Mouse (Mus musculus) ES-Bruce4 (cell line): ENCODE measurements at regions not wholly inside any gene's neighbourhood (a gene's known extent, or its start where the extent isn't known, plus 50 kb on each side); places are given as distances from the start of the nearest gene placed in this dataset.

Experiments
- H3K27ac ChIP-seq: 2 replicates; pipeline ENCODE4 v1.5.1; 2012; ENCODE audit warnings: low read length, inconsistent platforms; ENCODE audit not compliant: insufficient read depth
- H3K27me3 ChIP-seq: 2 replicates; pipeline ENCODE4 v1.6.1; 2012; ENCODE audit warnings: mild to moderate bottlenecking, low read length, inconsistent platforms; ENCODE audit not compliant: control insufficient read depth, poor library complexity, insufficient read depth, severe bottlenecking
- H3K36me3 ChIP-seq: 2 replicates; pipeline ENCODE4 v1.6.1; 2012; ENCODE audit warnings: inconsistent platforms, mild to moderate bottlenecking, low read length, moderate library complexity; ENCODE audit not compliant: control insufficient read depth, poor library complexity, insufficient read depth, severe bottlenecking
- H3K4me1 ChIP-seq: one replicate; pipeline ENCODE4 v1.8.1; 2011; ENCODE audit warnings: low read length; ENCODE audit not compliant: control insufficient read depth, insufficient read depth
- H3K4me3 ChIP-seq: 2 replicates; pipeline ENCODE4 v1.5.1; 2011; ENCODE audit warnings: low read depth, mild to moderate bottlenecking, low read length
- H3K9ac ChIP-seq: 2 replicates; pipeline ENCODE4 v1.6.1; 2012; ENCODE audit warnings: low read depth, mild to moderate bottlenecking, inconsistent platforms; ENCODE audit not compliant: poor library complexity, severe bottlenecking
- H3K9me3 ChIP-seq: replicated peaks from 2 replicates; pipeline ENCODE4 v1.6.1; 2012; ENCODE audit warnings: mild to moderate bottlenecking, low read length, inconsistent platforms; ENCODE audit not compliant: control insufficient read depth, poor library complexity, insufficient read depth, severe bottlenecking
- CTCF ChIP-seq: IDR thresholded peaks from one replicate; pipeline ENCODE4 v1.8.1; 2011; ENCODE audit warnings: low read depth, low read length
- EP300 ChIP-seq: IDR thresholded peaks from 2 replicates; pipeline ENCODE4 v1.6.1; 2011; ENCODE audit warnings: low read depth, low read length; ENCODE audit not compliant: insufficient read depth
- POLR2A ChIP-seq: IDR thresholded peaks from one replicate; pipeline ENCODE4 v1.8.1; 2011; ENCODE audit warnings: low read length; ENCODE audit not compliant: insufficient read depth

DNA sequence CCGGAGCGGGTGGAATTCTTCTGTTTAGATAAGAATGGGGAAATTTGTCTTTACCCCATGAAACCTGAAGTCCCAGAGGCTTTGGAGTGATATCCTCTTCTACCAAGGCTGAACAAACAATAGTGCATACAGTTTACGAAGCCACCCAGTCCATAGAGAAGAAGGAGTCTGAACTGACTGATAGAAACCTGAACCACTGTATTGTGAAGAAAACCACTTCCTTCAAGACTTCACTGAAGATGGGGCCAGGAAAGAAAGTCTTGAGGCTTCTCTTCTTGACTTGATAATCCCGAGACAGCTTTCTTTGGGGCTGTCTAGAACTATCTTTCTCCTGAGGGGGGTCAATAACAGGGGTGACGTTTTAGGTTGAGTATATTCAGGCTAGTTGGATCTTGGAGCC lies 284.4 kb downstream of the Cd83 start:
- no peak overlapping the region for H3K27ac ChIP-seq
- no peaks in the 10 kb centered on the region for H3K27me3 ChIP-seq
- H3K4me3 ChIP-seq, result no peak overlapping the region
- TF ChIP-seq POLR2A (no peak), CTCF (no peak), EP300 (no peak)
- H3K9ac ChIP-seq, result no peak overlapping the region
- H3K9me3 ChIP-seq, result no peaks in the 10 kb centered on the region
- H3K36me3 ChIP-seq, result no peaks in the 10 kb centered on the region
- H3K4me1 ChIP-seq, result no peaks in the 10 kb centered on the region

GRCm38 (mm10) chr13:44073122-44073521 lies 288.5 kb downstream of the Cd83 start:
- Histone ChIP-seq H3K27me3 (no peaks in the 10 kb centered on the region; the same call in 1 of the 2 replicates), H3K9me3 (no peaks in the 10 kb centered on the region), H3K4me3 (no peak overlapping the region), H3K9ac (no peak overlapping the region), H3K4me1 (no peaks in the 10 kb centered on the region), H3K36me3 (no peaks in the 10 kb centered on the region), H3K27ac (no peak overlapping the region)
- TF ChIP-seq EP300 (no peak), POLR2A (no peak), CTCF (no peak)

DNA sequence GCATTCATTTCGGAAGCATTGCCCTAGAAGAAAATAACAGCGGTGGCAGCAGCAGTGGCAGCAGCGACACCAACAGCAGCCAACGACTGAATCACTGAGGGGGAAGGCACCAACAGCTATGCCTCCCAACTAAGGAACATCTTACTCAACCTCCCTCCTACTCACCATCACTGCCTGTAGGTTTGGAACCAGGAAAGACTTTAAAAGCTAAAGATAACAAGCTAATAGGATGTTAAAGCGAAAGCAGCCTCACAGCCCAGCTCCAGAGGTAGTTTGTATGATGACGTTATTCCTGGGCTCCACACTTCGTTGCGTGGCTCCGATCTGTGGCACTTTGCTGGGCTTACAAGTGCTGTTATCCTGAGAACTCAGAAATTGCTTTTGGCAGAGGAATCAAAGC lies 289.6 kb downstream of the Cd83 start:
- Histone ChIP-seq H3K27ac (no peak overlapping the region), H3K9me3 (no peaks in the 10 kb centered on the region), H3K36me3 (no peaks in the 10 kb centered on the region), H3K27me3 (no peaks in the 10 kb centered on the region; the same call in 1 of the 2 replicates), H3K4me3 (no peak overlapping the region), H3K4me1 (no peaks in the 10 kb centered on the region), H3K9ac (no peak overlapping the region)
- no peak for TF ChIP-seq POLR2A
- TF ChIP-seq EP300, result no peak
- TF ChIP-seq CTCF, result no peak

GRCm38 (mm10) chr13:44077022-44077421 lies 292.4 kb downstream of the Cd83 start:
- Histone ChIP-seq H3K27me3 (no peaks in the 10 kb centered on the region; the same call in 1 of the 2 replicates), H3K36me3 (no peaks in the 10 kb centered on the region), H3K4me1 (no peaks in the 10 kb centered on the region), H3K4me3 (no peak overlapping the region), H3K27ac (no peak overlapping the region), H3K9me3 (no peaks in the 10 kb centered on the region), H3K9ac (no peak overlapping the region)
- TF ChIP-seq CTCF (no peak), EP300 (no peak), POLR2A (no peak)

GRCm38 (mm10) chr13:44085621-44086510 lies 301.3 kb downstream of the Cd83 start:
- Histone ChIP-seq H3K4me1 (peaks cover 7% of the 10 kb centered on the region), H3K4me3 (no peak overlapping the region), H3K36me3 (no peaks in the 10 kb centered on the region), H3K27ac (no peak overlapping the region), H3K27me3 (no peaks in the 10 kb centered on the region), H3K9ac (no peak overlapping the region), H3K9me3 (no peaks in the 10 kb centered on the region)
- TF ChIP-seq POLR2A, result no peak
- TF ChIP-seq EP300, result peak; percentile 89

DNA sequence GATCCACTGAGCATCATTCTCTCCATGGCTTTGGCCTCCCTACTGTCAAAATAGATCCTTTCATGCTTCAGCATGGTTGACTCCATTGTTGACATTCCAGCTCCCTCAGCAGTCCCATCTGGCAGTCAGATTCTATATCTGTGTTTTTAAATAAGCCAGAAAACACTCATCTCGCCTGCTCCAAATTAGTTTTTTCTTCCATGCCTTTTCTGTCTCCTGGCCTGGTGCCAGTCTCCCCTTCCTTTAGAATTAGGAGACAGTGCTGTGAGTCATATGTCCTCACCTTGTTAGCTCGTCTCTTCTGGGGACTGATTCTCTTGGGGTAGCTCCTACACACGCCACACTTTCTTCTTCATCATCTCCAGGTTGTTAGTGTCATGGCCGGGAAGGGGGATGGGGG lies 302.2 kb downstream of the Cd83 start:
- TF ChIP-seq CTCF, result no peak
- no peak for TF ChIP-seq EP300
- TF ChIP-seq POLR2A, result no peak
- no peak overlapping the region for H3K27ac ChIP-seq
- no peaks in the 10 kb centered on the region for H3K9me3 ChIP-seq
- no peak overlapping the region for H3K9ac ChIP-seq
- H3K27me3 ChIP-seq, result no peaks in the 10 kb centered on the region
- peaks cover 7% of the 10 kb centered on the region for H3K4me1 ChIP-seq
- no peaks in the 10 kb centered on the region for H3K36me3 ChIP-seq
- no peak overlapping the region for H3K4me3 ChIP-seq
